Mouse (Mus musculus) embryonic fibroblast, embryonic 13.5 days (primary cell): ENCODE measurements at regions not wholly inside any gene's neighbourhood (a gene's known extent, or its start where the extent isn't known, plus 50 kb on each side); places are given as distances from the start of the nearest gene placed in this dataset.

ENCODE experiments used
- CTCF ChIP-seq: IDR thresholded peaks from 2 replicates; pipeline ENCODE4 v1.5.1; 2011; ENCODE audit warnings: mild to moderate bottlenecking, control low read depth, low read length, moderate library complexity, borderline replicate concordance; ENCODE audit not compliant: insufficient read depth
- POLR2A ChIP-seq: IDR thresholded peaks from 2 replicates; pipeline ENCODE4 v1.6.1; 2011; ENCODE audit warnings: low read depth, mild to moderate bottlenecking, control low read depth, low read length, moderate library complexity

DNA sequence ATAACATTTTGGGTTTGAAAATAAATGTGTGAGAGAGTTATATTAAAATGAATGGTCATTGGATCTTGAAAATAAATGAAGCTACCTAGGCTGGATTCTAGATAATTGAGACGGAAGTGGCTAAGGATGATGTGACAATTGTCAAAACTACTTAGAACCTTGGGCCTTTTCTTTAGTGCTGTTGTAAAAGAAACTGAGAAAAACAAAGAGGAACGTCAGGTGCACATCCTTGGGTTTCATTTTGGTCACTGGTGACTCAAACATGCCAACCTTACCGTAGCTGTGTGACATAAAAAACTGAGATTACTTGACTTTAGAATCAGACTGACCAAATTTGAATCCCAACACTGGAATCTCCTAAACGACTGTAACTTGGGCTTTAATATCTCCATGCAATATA, 644.6 kb upstream of the Gm10131 start:
- TF ChIP-seq CTCF (no peak), POLR2A (no peak)
